Mouse (Mus musculus) cerebellum, adult (tissue): ENCODE results near the gene Ptbp1.

Experiments used
- ATAC-seq: cut with Nextera tagmentation; 2 replicates; pipeline ENCODE4 v1.9.2; 2017; ENCODE audit warnings: mild to moderate bottlenecking, moderate library complexity, mixed read lengths; ENCODE audit not compliant: insufficient number of reproducible peaks, low FRiP score, low TSS enrichment

The Ptbp1 gene

DNA sequence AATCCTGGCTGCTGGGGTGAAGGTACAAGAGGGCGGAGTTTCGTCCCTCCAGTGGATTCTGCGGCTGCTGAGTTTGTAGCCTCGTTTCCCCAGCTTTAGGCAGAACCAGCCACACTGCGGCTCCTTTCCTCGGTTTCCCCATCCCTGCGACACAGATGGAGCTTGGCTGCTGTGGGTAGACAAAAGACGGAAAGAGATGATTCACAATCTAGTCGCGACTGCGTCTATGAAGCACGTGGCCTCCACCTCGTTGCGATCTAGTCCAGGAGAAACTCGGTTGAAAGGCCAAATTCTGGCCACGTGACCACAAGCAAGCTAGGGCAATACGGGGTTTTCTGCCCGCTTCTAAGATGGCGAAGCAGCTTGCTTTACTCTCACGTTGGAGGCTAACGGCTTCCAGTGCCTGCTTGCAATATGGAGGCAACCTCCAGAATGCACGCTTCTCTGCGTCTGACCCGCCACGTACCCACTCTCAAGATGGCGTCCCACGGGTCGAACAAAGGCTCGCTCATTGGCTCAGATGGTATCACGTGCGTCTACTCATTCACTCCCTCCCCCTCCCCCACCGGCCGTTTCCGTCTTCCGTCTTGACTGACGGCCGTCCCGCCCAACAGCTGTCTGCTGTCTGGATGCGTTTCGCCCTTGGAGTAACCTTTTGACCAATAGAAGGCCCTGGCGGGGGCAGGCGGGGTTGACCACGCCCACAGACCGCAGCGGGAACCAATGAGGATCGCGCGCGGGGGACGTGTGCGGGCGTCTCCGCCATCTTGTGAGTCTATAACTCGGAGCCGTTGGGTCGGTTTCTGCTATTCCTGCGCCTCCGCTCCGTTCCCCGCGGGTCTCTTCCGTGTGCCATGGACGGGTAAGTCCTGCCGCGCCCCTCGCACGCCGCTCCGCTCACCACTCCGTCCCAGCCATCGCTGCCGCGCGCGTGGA, at the start of gene Ptbp1:
TSS of gene Ptbp1 (plus strand) at position 568 of the 936 bp plus-strand sequence.
- ATAC-seq, result peak; percentile 90

DNA sequence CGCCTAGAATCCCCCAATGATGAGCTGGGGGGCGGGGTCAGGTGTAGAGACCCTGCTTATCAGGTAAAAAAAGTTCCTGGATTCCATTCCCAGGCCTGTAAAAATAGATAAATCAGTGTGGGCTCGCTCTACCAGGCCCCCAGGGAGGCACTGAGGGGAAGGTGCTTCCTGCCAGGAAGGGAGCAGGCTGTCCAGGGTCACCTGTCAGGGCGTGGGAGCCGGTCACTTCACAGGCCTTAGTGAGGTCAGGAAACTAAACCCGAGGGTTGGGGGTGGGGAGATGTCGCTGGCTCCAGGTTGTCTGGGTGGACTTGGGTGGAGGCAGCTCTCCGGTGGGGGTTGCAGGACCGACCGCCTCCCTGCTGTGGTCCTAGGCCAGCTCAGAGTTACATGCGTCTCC, 48.6 kb upstream of the Ptbp1 start:
- ATAC-seq, result no peak

DNA sequence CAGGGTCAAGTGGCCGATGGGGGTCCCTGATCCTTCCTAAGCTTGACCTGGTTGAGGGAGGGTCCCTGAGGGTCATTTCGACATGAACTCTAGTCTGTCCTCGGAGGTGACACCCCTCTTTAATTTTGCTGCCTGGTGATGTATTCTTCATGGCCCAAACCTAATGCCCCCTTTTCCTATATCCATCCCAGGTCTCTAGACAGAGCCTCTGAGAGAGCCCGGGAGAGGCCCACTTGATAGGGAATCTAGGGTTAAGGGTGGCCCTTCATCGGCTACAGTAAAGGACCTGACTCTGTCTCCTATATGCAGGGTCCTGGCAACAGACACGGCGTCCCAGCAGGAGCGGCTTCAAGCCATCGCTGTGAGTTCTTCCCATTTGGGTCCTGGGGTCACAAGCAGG, 47.9 kb upstream of the Ptbp1 start:
- ATAC-seq, result no peak

GRCm38 (mm10) chr10:79806972-79807371, 47.3 kb upstream of the Ptbp1 start:
- ATAC-seq, result no peak

DNA sequence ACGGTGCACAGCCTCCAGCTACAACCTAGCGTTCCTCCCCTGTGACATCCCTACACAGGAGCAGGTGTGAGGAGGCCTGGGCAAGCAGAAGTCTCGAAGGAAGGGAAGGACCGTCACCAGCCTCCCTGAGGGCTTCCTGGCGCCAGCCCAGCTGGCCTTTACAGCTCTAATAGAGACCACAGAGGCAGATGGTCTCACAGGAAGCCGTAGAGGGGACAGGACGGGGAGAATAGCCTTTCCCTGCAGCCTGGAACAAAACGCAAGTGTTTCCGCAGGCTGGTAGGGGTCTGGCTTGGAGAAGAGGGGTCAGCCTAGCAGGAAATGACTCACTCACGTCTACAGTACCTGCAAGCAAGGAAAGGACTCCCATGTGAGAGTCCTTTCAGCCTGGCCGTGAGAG, 46.4 kb upstream of the Ptbp1 start:
- ATAC-seq, result peak; percentile 21; the same call in 1 of the 2 replicates

DNA sequence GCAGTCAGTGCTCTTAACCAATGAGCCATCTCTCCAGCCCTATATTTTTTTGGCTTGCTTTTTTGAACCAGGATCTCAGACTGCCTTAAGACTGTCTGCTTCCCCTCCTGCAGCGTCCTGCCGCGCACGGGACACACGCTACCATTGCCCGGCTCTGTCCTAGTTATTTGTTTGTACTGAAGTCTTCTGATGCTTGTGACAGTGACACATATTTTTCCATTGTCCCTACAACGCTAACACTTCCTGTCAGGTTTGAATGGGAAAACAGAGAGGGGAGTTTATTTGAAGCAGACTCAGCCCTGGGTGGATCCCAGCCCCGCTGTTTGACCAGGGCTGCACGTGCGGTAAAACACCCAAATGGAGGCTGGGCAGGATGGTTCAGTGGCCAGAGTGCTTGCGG, 45.5 kb upstream of the Ptbp1 start:
- ATAC-seq, result no peak

- ATAC-seq, result peak; percentile 46; the same call in 1 of the 2 replicates
These were observed 42.2 kb upstream of the Ptbp1 start for GRCm38 (mm10) chr10:79811736-79812637.

GRCm38 (mm10) chr10:79814271-79814842, 39.9 kb upstream of the Ptbp1 start:
- no peak for ATAC-seq

- ATAC-seq, result no peak
These were observed 38.3 kb upstream of the Ptbp1 start for GRCm38 (mm10) chr10:79815671-79816494.

GRCm38 (mm10) chr10:79817111-79817510, 37.1 kb upstream of the Ptbp1 start:
- no peak for ATAC-seq

GRCm38 (mm10) chr10:79818225-79818624, 36.0 kb upstream of the Ptbp1 start:
- no peak for ATAC-seq

DNA sequence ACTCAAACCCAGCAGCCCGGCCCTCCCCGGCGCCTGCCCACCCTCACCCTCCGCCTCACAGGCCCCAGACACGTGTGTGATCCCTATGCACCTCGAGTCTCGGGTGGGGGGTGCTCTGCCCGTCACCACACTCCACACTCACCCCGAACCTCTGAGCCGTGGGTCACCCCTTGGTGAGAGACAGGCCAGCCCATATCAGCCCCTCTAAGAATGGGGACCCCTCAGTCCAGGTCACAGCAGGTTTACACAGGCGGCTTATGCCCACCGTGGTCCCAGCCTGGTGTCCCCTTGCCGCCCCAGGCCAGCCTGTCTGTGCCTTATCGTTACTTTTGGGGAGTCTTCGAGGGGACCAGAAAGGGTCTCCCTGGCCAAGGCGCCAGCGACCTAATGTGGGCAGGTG, 34.6 kb upstream of the Ptbp1 start:
- no peak for ATAC-seq

DNA sequence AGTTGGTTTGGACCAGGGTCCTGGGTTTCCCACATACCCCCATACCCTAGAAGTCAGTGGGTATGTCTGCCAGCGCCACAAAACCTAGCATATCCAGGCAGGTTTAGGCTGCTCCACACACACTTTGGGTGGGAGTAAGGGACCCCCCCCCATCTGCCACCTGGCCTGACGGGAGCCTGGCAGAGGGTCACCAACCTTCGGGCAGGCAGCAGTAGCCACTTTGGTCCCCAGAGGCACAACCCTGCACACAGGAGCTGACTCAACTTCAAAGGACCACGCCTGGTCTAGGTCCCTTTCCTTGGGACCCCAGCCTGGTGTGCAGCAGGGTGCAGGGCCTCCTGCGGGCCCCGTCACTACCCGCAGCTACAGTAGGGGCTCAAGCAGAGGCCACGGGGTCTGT, 34.0 kb upstream of the Ptbp1 start:
- no peak for ATAC-seq

- ATAC-seq, result no peak
These were observed 33.4 kb upstream of the Ptbp1 start, which contains the start of gene Misp for GRCm38 (mm10) chr10:79820782-79821181. Gene Misp (plus strand): TSS chr10:79820989.

GRCm38 (mm10) chr10:79821731-79822130, 32.5 kb upstream of the Ptbp1 start:
- ATAC-seq, result no peak

- no peak for ATAC-seq
These were observed 31.9 kb upstream of the Ptbp1 start for GRCm38 (mm10) chr10:79822372-79822771.

GRCm38 (mm10) chr10:79823011-79823410, 31.2 kb upstream of the Ptbp1 start:
- ATAC-seq, result no peak

DNA sequence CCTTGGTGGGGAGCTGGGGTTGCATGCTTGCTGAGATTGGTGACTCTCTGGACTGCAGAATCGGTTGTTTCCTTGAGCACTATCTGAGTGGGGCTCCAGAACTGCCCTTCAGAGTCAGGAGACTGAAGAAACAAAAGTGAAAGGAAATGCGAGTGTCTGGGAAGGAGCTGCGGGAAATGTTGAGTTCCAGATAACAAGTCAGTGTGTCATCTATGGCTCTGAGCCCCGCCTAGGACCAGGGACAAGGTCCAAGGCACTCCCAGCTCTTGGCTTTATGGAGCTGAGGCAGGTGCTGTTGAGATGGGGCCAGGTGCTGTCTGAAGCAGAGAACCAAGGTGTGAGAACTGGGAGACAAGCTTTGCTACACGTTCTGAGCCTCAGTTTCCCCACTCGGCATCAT, 29.8 kb upstream of the Ptbp1 start:
- ATAC-seq, result no peak

DNA sequence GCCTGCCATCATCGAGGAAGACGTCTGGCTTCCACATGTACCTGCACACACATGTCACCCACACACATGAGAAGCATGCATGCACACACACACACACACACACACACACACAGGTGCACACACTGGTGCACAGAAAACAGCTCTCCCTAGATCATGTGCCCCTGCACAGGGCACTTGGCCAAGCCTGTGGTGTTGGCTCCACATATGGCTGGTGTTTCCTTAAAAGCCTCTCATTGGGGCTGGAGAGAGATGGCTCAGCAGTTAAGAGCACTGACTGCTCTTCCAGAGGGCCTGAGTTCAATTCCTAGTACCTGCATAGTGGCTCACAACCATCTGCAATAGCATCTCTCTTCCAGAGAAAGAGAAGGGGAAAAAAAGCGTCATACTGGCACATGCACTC, 22.6 kb upstream of the Ptbp1 start:
- ATAC-seq, result no peak
